Mouse (Mus musculus) ES-E14 (cell line): ENCODE measurements at regions not wholly inside any gene's neighbourhood (a gene's known extent, or its start where the extent isn't known, plus 50 kb on each side); places are given as distances from the start of the nearest gene placed in this dataset.

Source experiments
- HCFC1 ChIP-seq: IDR thresholded peaks from 2 replicates; pipeline ENCODE4 v1.6.1; 2012; ENCODE audit warnings: low read length, inconsistent platforms, borderline replicate concordance; ENCODE audit not compliant: insufficient read depth
- MAFK ChIP-seq: IDR thresholded peaks from 2 replicates; pipeline ENCODE4 v1.6.1; 2014; ENCODE audit warnings: mild to moderate bottlenecking, low read depth, low read length, inconsistent platforms; ENCODE audit not compliant: insufficient read depth
- ZC3H11A ChIP-seq: IDR thresholded peaks from 2 replicates; pipeline ENCODE4 v1.6.1; 2012; ENCODE audit warnings: low read depth, mild to moderate bottlenecking, inconsistent platforms, low read length, borderline replicate concordance
- ZNF384 ChIP-seq: IDR thresholded peaks from 2 replicates; pipeline ENCODE4 v1.6.1; 2012; ENCODE audit warnings: low read depth, low read length, inconsistent platforms

- TF ChIP-seq ZNF384: no peak
- TF ChIP-seq ZC3H11A: no peak
- TF ChIP-seq HCFC1: no peak
- TF ChIP-seq MAFK: no peak
Observed at GRCm38 (mm10) chr3:103445852-103446251, 129.2 kb upstream of the Syt6 start.
